Mouse (Mus musculus) ES-E14 (cell line): ENCODE results near the gene Trim2. TPM values are rescaled to one million over a fixed set of nuclear protein-coding genes. Genes with fewer than 3 reads are reported as not detected.

ENCODE experiments used
- DNase-seq: peaks from one replicate; pipeline ENCODE4 v3.0.0-alpha.2; 2013; ENCODE audit warnings: low read depth, low spot score
- H3K27ac ChIP-seq: 2 replicates; pipeline ENCODE4 v1.5.1; 2012; ENCODE audit warnings: low read depth, mild to moderate bottlenecking, low read length, moderate library complexity, mixed read lengths; ENCODE audit not compliant: poor library complexity, insufficient read depth, severe bottlenecking
- H3K36me3 ChIP-seq: 2 replicates; pipeline ENCODE4 v1.6.1; 2012; ENCODE audit warnings: mild to moderate bottlenecking, low read length, moderate library complexity, mixed read lengths; ENCODE audit not compliant: control insufficient read depth, poor library complexity, insufficient read depth, severe bottlenecking
- H3K4me1 ChIP-seq, 2 experiments: fragments of 150-350 bp in 1 of 2; sonication (generic) in 1 of 2; 2 replicates each; pipeline ENCODE4 v1.6.1; 2012; ENCODE audit warnings: low read length in 2 of 2, mild to moderate bottlenecking in 1 of 2, mixed read lengths in 1 of 2; ENCODE audit not compliant: control insufficient read depth in 2 of 2, insufficient read depth in 2 of 2, poor library complexity in 1 of 2
- H3K4me3 ChIP-seq, 2 experiments: fragments of 150-350 bp in 1 of 2; sonication (generic) in 1 of 2; 2 replicates each; pipeline ENCODE4 v1.5.1; 2012; ENCODE audit warnings: low read length in 2 of 2, low read depth in 1 of 2, mild to moderate bottlenecking in 1 of 2, mixed read lengths in 1 of 2; ENCODE audit not compliant: insufficient read depth in 1 of 2, poor library complexity in 1 of 2, severe bottlenecking in 1 of 2
- H3K9ac ChIP-seq: 2 replicates; pipeline ENCODE4 v1.6.1; 2012; ENCODE audit warnings: low read depth, mild to moderate bottlenecking, low read length, mixed read lengths; ENCODE audit not compliant: poor library complexity, insufficient read depth, severe bottlenecking
- H3K9me3 ChIP-seq: fragments of 150-350 bp; sonication (generic); 2 replicates; pipeline ENCODE4 v1.6.1; 2012; ENCODE audit warnings: low read depth, mild to moderate bottlenecking, low read length; ENCODE audit not compliant: control insufficient read depth, insufficient read depth
- CHD2 ChIP-seq: IDR thresholded peaks from 2 replicates; pipeline ENCODE4 v1.6.1; 2014; ENCODE audit warnings: mild to moderate bottlenecking, low read depth, low read length, inconsistent platforms
- HCFC1 ChIP-seq: IDR thresholded peaks from 2 replicates; pipeline ENCODE4 v1.6.1; 2012; ENCODE audit warnings: low read length, inconsistent platforms, borderline replicate concordance; ENCODE audit not compliant: insufficient read depth
- MAFK ChIP-seq: IDR thresholded peaks from 2 replicates; pipeline ENCODE4 v1.6.1; 2014; ENCODE audit warnings: mild to moderate bottlenecking, low read depth, low read length, inconsistent platforms; ENCODE audit not compliant: insufficient read depth
- ZC3H11A ChIP-seq: IDR thresholded peaks from 2 replicates; pipeline ENCODE4 v1.6.1; 2012; ENCODE audit warnings: low read depth, mild to moderate bottlenecking, inconsistent platforms, low read length, borderline replicate concordance
- ZNF384 ChIP-seq: IDR thresholded peaks from 2 replicates; pipeline ENCODE4 v1.6.1; 2012; ENCODE audit warnings: low read depth, low read length, inconsistent platforms
- in situ Hi-C, 2 experiments: fragments of 600-800 bp; cut with MboI; formaldehyde crosslinking; loops; one replicate each; pipeline ENCODE4 v1.15.1; 2025; ENCODE audit warnings: low sequenced_read_pairs in 2 of 2, inconsistent platforms in 1 of 2; ENCODE audit not compliant: unreplicated experiment in 2 of 2
- total RNA-seq: library from RNA; depleted of rRNA; stranded (reverse); fragments of 300-350 nt; gene quantifications from 2 replicates; pipeline ENCODE4 v1.2.3, GENCODE M21; 2012

Trim2 gene
- total RNA-seq, 1 experiment, result 27.3 TPM

DNA sequence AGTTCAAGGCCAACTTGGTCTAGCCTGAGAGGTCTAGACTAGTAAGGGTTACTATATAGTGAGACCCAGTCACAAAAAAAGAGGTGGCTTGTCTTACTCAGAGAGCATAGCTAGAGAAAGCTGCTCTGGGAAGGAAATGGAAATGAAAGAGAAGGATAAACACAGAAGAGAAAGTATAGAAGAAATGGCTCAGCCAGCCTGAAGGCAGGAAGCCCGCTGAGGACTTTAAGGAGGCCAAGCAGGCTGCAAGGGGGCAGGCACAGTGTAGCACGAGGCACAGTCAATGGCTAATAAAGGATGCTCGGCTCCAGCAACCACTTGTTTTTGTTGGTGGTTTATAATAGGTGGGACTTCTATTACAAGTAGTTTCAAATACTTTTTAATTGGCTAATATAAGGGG lies 100.6 kb downstream of the Trim2 start:
- H3K36me3 ChIP-seq, result peaks cover 2% of the 10 kb centered on the region; the same call in 1 of the 2 replicates
- in situ Hi-C loops, result no loop called here
- H3K27ac ChIP-seq, result no peak overlapping the region
- H3K4me3 ChIP-seq, result no peak overlapping the region
- TF ChIP-seq ZC3H11A, result no peak
- TF ChIP-seq ZNF384, result no peak
- no peak for TF ChIP-seq CHD2
- TF ChIP-seq MAFK, result no peak
- TF ChIP-seq HCFC1, result no peak
- H3K9ac ChIP-seq, result no peak overlapping the region
- no peaks in the 10 kb centered on the region for H3K9me3 ChIP-seq
- peaks cover 0 to 10% of the 10 kb centered on the region in 2 experiments; a peak in 2 of 4 replicates for H3K4me1 ChIP-seq
- DNase-seq, result no peak

- H3K36me3 ChIP-seq, result peaks cover 2% of the 10 kb centered on the region; the same call in 1 of the 2 replicates
- no peak overlapping the region for H3K27ac ChIP-seq
- H3K4me3 ChIP-seq, result no peak overlapping the region
- no peak for DNase-seq
- peaks cover 0 to 12% of the 10 kb centered on the region in 2 experiments; a peak in 2 of 4 replicates for H3K4me1 ChIP-seq
- in situ Hi-C loops, result no loop called here
- no peak overlapping the region for H3K9ac ChIP-seq
- TF ChIP-seq MAFK (no peak), HCFC1 (no peak), ZC3H11A (no peak), CHD2 (no peak), ZNF384 (no peak)
- H3K9me3 ChIP-seq, result no peaks in the 10 kb centered on the region
Measured at GRCm38 (mm10) chr3:84205650-84206049, 101.0 kb downstream of the Trim2 start.

GRCm38 (mm10) chr3:84204640-84205039 lies 102.0 kb downstream of the Trim2 start:
- in situ Hi-C loops, result no loop called here
- no peaks in the 10 kb centered on the region for H3K9me3 ChIP-seq
- no peak for DNase-seq
- no peak for TF ChIP-seq CHD2
- no peak for TF ChIP-seq ZC3H11A
- TF ChIP-seq HCFC1, result no peak
- TF ChIP-seq ZNF384, result no peak
- no peak for TF ChIP-seq MAFK
- no peak overlapping the region for H3K27ac ChIP-seq
- H3K9ac ChIP-seq, result no peak overlapping the region
- H3K36me3 ChIP-seq, result peaks cover 2% of the 10 kb centered on the region; the same call in 1 of the 2 replicates
- H3K4me1 ChIP-seq, result peaks cover 0 to 14% of the 10 kb centered on the region in 2 experiments; a peak in 2 of 4 replicates
- no peak overlapping the region for H3K4me3 ChIP-seq

DNA sequence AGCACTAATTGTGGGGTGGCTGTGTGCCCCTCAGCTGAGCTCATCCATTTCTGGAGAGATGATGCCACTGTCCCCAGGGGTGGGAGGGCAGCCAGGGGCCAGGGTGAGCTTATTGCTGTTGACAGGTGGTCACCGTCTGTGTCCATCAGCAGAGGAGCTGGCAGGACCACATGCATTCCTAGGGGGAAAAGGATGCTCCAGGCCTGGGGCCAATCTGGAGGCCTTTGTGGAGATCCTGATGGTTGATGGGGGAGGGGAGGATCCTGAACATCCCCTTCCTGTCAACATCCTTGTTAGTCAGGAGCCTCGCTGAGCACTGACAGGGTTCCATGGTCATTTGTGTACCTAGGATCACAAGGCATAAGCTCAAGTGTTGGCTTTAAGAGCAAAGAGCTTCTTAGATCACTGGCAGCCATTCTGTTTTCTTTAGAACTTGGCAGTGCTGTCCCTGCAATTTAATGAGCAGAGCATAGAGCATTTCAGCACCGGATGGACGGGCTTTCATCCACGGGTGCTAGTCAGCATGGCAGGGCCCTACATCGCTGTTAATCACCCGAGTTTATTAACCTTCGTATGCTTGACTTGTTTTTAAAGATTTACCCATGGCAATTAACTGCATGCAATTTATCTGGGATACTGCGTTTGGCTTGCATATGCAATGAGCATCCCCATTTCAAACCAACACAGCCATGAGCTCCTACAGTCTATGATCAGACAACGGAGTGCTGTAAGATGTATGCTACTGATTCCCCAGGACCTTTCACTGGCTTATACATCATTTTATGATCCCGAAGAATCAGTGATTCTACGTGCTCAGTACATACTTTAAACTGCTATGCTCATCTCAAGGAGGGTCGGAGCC lies 105.9 kb downstream of the Trim2 start:
- H3K36me3 ChIP-seq, result no peaks in the 10 kb centered on the region
- DNase-seq, result no peak
- TF ChIP-seq MAFK (no peak), HCFC1 (no peak), CHD2 (no peak), ZC3H11A (no peak), ZNF384 (no peak)
- no peak overlapping the region for H3K4me3 ChIP-seq
- peaks cover 1 to 10% of the 10 kb centered on the region in 2 experiments; a peak in 1 of 4 replicates for H3K4me1 ChIP-seq
- in situ Hi-C loops, result no loop called here
- no peak overlapping the region for H3K9ac ChIP-seq
- H3K9me3 ChIP-seq, result no peaks in the 10 kb centered on the region
- no peak overlapping the region for H3K27ac ChIP-seq
